Mouse (Mus musculus) midbrain, embryonic 10.5 days (tissue): ENCODE data around the gene Ifitm3. TPM values are rescaled to one million over a fixed set of nuclear protein-coding genes. Genes with fewer than 3 reads are reported as not detected.

Source experiments
- DNase-seq: peaks from one replicate; pipeline ENCODE4 v3.0.0-alpha.2; 2017; ENCODE audit warnings: low spot score
- H3K27ac ChIP-seq: fragments of 300-500 bp; sonication (generic); replicated peaks from 2 replicates; pipeline ENCODE4 v1.5.1; 2016; ENCODE audit warnings: mild to moderate bottlenecking
- H3K27me3 ChIP-seq: fragments of 300-500 bp; sonication (generic); 2 replicates; pipeline ENCODE4 v1.6.1; 2016; ENCODE audit warnings: low read depth, mild to moderate bottlenecking; ENCODE audit not compliant: poor library complexity, severe bottlenecking
- H3K36me3 ChIP-seq: fragments of 300-500 bp; sonication (generic); 2 replicates; pipeline ENCODE4 v1.6.1; 2016; ENCODE audit warnings: mild to moderate bottlenecking, moderate library complexity
- H3K4me1 ChIP-seq: fragments of 300-500 bp; sonication (generic); 2 replicates; pipeline ENCODE4 v1.6.1; 2016
- H3K4me3 ChIP-seq: fragments of 300-500 bp; sonication (generic); 2 replicates; pipeline ENCODE4 v1.5.1; 2016; ENCODE audit warnings: mild to moderate bottlenecking, moderate library complexity
- H3K9me3 ChIP-seq: fragments of 300-500 bp; sonication (generic); replicated peaks from 2 replicates; pipeline ENCODE4 v1.6.1; 2016; ENCODE audit warnings: mild to moderate bottlenecking
- WGBS: fragments of 180-500 bp; shearing (Covaris S2); methylation state at CpG from one replicate; pipeline ENCODE4 v1.1.7; 2016; 5-methylcytosine and 5-hydroxymethylcytosine counted together
- polyA plus RNA-seq: library from polyadenylated mRNA; unstranded; fragments of >200 nt; fragmentation: Nextera tagmentation; extraction: Ambion mirVana; gene quantifications from 2 replicates; pipeline ENCODE4 v1.2.1, GENCODE M21; 2016

The Ifitm3 gene
- 13.7 and 16.8 TPM in 2 replicates for polyA plus RNA-seq

GRCm38 (mm10) chr7:141010593-141010992 lies at the start of gene Ifitm3:
Ifitm3 (minus strand) TSS chr7:141010770.
- H3K4me1 ChIP-seq, result peaks cover 27% of the 10 kb centered on the region
- WGBS, result 40% methylated on average over 10 of the region's 10 CpGs
- H3K27me3 ChIP-seq, result peaks cover 13% of the 10 kb centered on the region
- no peaks in the 10 kb centered on the region for H3K9me3 ChIP-seq
- H3K27ac ChIP-seq, result peak within 1 kb of the TSS; percentile 39; the same call in 1 of the 2 replicates
- H3K4me3 ChIP-seq, result peak within 1 kb of the TSS; percentile 29
- peak; percentile 17 for DNase-seq
- no peaks in the 10 kb centered on the region for H3K36me3 ChIP-seq

- H3K27ac ChIP-seq, result peak overlapping the region; percentile 98
- peak overlapping the region; percentile 91 for H3K4me3 ChIP-seq
- H3K36me3 ChIP-seq, result peaks cover 52% of the 10 kb centered on the region
- peaks cover 38% of the 10 kb centered on the region for H3K4me1 ChIP-seq
- no peak for DNase-seq
- H3K9me3 ChIP-seq, result 0 out of 2 replicates have a peak, but pooled peaks cover 5% of the 10 kb centered on the region
- peaks cover 14% of the 10 kb centered on the region; the same call in 1 of the 2 replicates for H3K27me3 ChIP-seq
- 72% methylated on average over 2 of the region's 2 CpGs for WGBS
Measured at GRCm38 (mm10) chr7:141059929-141060328, 49.4 kb upstream of the Ifitm3 start.

- H3K4me1 ChIP-seq, result peaks cover 38% of the 10 kb centered on the region
- no peak overlapping the region for H3K27ac ChIP-seq
- H3K36me3 ChIP-seq, result peaks cover 40% of the 10 kb centered on the region
- WGBS, result 92% methylated on average over 14 of the region's 14 CpGs
- 0 out of 2 replicates have a peak, but pooled peaks cover 5% of the 10 kb centered on the region for H3K9me3 ChIP-seq
- peaks cover 14% of the 10 kb centered on the region; the same call in 1 of the 2 replicates for H3K27me3 ChIP-seq
- no peak for DNase-seq
- no peak overlapping the region for H3K4me3 ChIP-seq
Measured at GRCm38 (mm10) chr7:141058601-141059341, 48.2 kb upstream of the Ifitm3 start.

GRCm38 (mm10) chr7:141057541-141057940 lies 47.0 kb upstream of the Ifitm3 start:
- WGBS, result 88% methylated on average over 1 of the region's 1 CpGs
- peaks cover 14% of the 10 kb centered on the region; the same call in 1 of the 2 replicates for H3K27me3 ChIP-seq
- H3K9me3 ChIP-seq, result 0 out of 2 replicates have a peak, but pooled peaks cover 5% of the 10 kb centered on the region
- H3K4me3 ChIP-seq, result no peak overlapping the region
- H3K27ac ChIP-seq, result no peak overlapping the region
- H3K4me1 ChIP-seq, result peaks cover 30% of the 10 kb centered on the region
- DNase-seq, result no peak
- H3K36me3 ChIP-seq, result peaks cover 28% of the 10 kb centered on the region

- Histone ChIP-seq H3K27me3 (peaks cover 14% of the 10 kb centered on the region; the same call in 1 of the 2 replicates), H3K4me1 (peaks cover 25% of the 10 kb centered on the region), H3K27ac (no peak overlapping the region), H3K9me3 (0 out of 2 replicates have a peak, but pooled peaks cover 5% of the 10 kb centered on the region), H3K36me3 (peaks cover 26% of the 10 kb centered on the region), H3K4me3 (no peak overlapping the region)
- DNase-seq, result no peak
- 95% methylated on average over 6 of the region's 6 CpGs for WGBS
Measured at GRCm38 (mm10) chr7:141056976-141057375, 46.4 kb upstream of the Ifitm3 start.

- Histone ChIP-seq H3K27me3 (peaks cover 7% of the 10 kb centered on the region; the same call in 1 of the 2 replicates), H3K4me3 (no peak overlapping the region), H3K36me3 (peaks cover 26% of the 10 kb centered on the region), H3K4me1 (peaks cover 13% of the 10 kb centered on the region), H3K27ac (no peak overlapping the region), H3K9me3 (0 out of 2 replicates have a peak, but pooled peaks cover 5% of the 10 kb centered on the region)
- 85% methylated on average over 4 of the region's 4 CpGs for WGBS
- no peak for DNase-seq
Measured at GRCm38 (mm10) chr7:141055785-141056184, 45.2 kb upstream of the Ifitm3 start.

- Histone ChIP-seq H3K4me1 (peaks cover 14% of the 10 kb centered on the region), H3K4me3 (no peak overlapping the region), H3K36me3 (peaks cover 19% of the 10 kb centered on the region), H3K27me3 (peaks cover under 1% of the 10 kb centered on the region; the same call in 1 of the 2 replicates), H3K27ac (no peak overlapping the region), H3K9me3 (0 out of 2 replicates have a peak, but pooled peaks cover 5% of the 10 kb centered on the region)
- DNase-seq, result no peak
- WGBS, result 85% methylated on average over 2 of the region's 2 CpGs
Measured at GRCm38 (mm10) chr7:141052421-141052820, 41.9 kb upstream of the Ifitm3 start.

GRCm38 (mm10) chr7:141052016-141052415 lies 41.4 kb upstream of the Ifitm3 start:
- WGBS, result 94% methylated on average over 4 of the region's 4 CpGs

GRCm38 (mm10) chr7:141051060-141051685 lies 40.6 kb upstream of the Ifitm3 start:
- Histone ChIP-seq H3K9me3 (0 out of 2 replicates have a peak, but pooled peaks cover 5% of the 10 kb centered on the region), H3K36me3 (peaks cover 6% of the 10 kb centered on the region), H3K27ac (no peak overlapping the region), H3K27me3 (peaks cover 7% of the 10 kb centered on the region; the same call in 1 of the 2 replicates), H3K4me3 (no peak overlapping the region), H3K4me1 (peaks cover 21% of the 10 kb centered on the region)
- no peak for DNase-seq
- WGBS, result 66% methylated on average over 17 of the region's 17 CpGs

More at GRCm38 (mm10) chr7:141052016-141052415, 41.4 kb upstream of the Ifitm3 start:
- Histone ChIP-seq H3K4me1 (peaks cover 18% of the 10 kb centered on the region), H3K27me3 (peaks cover 4% of the 10 kb centered on the region; the same call in 1 of the 2 replicates), H3K9me3 (0 out of 2 replicates have a peak, but pooled peaks cover 5% of the 10 kb centered on the region), H3K36me3 (peaks cover 15% of the 10 kb centered on the region), H3K4me3 (no peak overlapping the region), H3K27ac (no peak overlapping the region)
- DNase-seq, result no peak

GRCm38 (mm10) chr7:141049326-141049725 lies 38.8 kb upstream of the Ifitm3 start:
- H3K4me3 ChIP-seq, result no peak overlapping the region
- WGBS, result 82% methylated on average over 2 of the region's 2 CpGs
- no peak overlapping the region for H3K27ac ChIP-seq
- H3K9me3 ChIP-seq, result no peaks in the 10 kb centered on the region
- H3K4me1 ChIP-seq, result peaks cover 21% of the 10 kb centered on the region
- no peaks in the 10 kb centered on the region for H3K36me3 ChIP-seq
- H3K27me3 ChIP-seq, result peaks cover 7% of the 10 kb centered on the region; the same call in 1 of the 2 replicates
- no peak for DNase-seq

- Histone ChIP-seq H3K9me3 (no peaks in the 10 kb centered on the region), H3K36me3 (no peaks in the 10 kb centered on the region), H3K4me3 (peak overlapping the region; percentile 55), H3K4me1 (peaks cover 21% of the 10 kb centered on the region), H3K27ac (peak overlapping the region; percentile 75), H3K27me3 (peaks cover 7% of the 10 kb centered on the region; the same call in 1 of the 2 replicates)
- 12% methylated on average over 21 of the region's 21 CpGs for WGBS
- peak; percentile 91 for DNase-seq
Measured at GRCm38 (mm10) chr7:141048226-141049218, 38.0 kb upstream of the Ifitm3 start.
